Mouse (Mus musculus) gonadal fat pad, adult 2 months (tissue): ENCODE measurements around the gene Nup107. TPM values are rescaled to one million over a fixed set of nuclear protein-coding genes. Genes with fewer than 3 reads are reported as not detected.

Experiments
- DNase-seq: peaks from one replicate; pipeline ENCODE4 v3.0.0-alpha.2; 2012; ENCODE audit warnings: low read depth
- polyA plus RNA-seq: library from polyadenylated mRNA; depleted of rRNA; stranded (reverse); fragments of >200 nt; gene quantifications from 2 replicates; pipeline ENCODE4 v1.2.3, GENCODE M21; 2012

The Nup107 gene
- polyA plus RNA-seq, 1 experiment: 7.7 TPM

DNA sequence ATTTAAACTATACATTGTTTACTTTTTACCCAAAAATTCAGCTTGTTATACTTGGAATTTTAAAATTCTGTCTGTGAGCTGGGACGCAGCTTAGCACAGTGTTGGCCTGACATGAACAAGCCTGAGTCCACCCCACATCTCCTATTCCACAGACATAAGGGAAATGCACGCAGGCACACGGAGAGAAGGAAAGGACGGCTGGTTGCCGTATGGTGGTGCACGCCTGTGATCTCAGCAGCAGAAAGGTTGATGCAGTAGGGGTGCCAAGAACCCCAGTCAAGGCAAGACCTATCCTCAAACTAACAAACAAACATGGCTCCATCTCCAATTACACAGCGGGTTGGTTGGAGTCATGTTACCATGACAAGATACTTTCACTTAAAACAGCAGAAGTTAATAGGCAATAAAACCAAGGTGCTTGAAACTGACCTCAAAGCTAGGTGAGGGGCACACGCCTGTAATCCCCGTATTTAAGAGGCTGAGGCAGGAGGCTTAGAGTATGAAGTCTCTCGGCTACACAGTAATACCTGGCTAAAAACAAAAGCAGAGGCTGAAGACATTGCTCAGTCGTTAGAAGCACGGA, 14.1 kb downstream of the Nup107 start:
- DNase-seq: no peak

DNA sequence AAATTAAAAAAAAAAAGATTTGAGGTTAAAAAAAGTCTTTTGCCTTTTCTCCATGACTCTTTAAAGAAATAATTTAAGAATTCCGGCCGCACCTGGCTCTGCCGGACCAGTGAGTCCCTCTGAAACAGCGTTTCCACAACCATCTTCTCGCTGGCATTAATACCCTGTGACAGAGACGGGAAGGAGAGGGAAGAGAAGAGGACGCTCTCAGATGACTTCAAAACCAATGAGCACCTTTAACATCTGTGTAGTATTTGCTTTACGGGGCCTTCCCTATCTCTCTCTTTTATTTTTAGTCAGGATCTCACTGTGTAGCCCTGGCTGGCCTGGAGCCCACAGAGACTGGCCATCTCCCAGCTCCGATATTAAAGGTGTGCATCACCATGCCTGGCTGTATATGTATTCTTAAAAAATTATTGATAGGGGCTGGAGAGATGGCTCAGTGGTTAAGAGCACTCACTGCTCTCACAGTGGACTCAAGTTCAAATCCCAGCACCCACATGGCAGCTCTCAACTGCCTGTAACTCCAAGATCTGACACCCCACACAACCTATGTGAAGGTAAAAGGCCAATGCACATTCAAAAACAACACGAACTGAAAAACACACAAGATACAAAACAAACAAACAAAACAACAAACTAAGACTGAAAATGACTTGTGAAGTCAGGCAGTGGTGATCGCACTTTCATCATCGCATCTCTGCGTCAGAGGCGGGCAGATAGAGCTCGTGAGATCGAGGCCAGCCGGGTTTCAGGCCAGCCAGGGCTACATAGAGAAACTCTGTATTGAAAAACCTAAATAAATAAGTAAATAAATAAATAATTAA, 14.8 kb downstream of the Nup107 start:
- DNase-seq: no peak

DNA sequence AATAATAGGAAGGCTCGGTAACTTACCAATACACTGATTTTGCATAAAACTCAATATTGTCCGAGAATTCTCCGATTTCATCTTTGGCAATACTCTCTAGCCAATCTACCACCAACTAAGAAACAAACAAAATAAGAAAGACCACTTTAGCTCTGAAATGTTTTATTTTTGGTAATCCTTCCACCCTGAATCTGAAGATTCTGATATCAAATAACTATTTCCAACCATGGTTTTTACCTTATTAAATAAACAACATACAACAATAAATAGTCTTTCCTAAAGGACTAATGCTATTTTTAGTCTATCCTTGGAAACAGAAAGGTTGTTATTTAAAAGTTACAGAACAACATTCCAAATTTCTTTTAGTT, 15.4 kb downstream of the Nup107 start:
- no peak for DNase-seq

DNA sequence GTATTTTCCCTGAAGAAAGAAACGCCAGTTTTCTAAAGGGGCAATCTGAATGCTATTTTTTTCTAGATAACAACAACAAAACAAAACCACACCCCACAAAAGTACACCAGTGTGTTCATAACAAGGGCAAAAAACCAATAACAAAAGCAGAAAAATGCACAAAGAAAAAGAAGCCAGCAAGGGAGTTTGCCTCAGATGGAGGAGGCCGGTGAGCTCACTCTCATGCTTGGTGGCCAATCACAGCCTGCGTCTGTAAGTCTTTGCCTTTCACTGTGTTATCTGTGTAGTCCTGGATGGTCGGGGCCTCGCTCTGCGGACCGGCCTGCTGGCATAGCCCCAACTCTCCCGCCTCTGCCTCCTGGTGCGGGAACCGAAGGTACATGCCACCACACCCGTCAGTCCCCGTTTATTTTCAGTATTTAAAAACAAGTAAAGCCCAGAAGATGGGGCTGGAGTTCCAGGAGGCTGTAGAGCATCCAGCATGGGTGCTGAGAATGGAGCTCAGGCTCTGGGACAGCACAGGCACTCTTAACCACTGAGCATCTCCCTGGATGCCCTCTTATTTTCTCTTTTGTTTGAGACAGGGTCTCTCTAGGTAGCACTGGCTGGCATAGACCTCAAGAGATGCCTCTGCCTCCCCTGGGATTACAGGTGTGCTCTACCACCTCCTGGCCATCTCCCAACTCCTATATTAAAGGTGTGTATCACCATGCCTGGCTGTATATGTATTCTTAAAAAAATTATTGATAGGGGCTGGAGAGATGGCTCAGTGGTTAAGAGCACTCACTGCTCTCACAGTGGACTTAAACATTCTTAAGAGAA, 16.0 kb downstream of the Nup107 start:
- DNase-seq: no peak

DNA sequence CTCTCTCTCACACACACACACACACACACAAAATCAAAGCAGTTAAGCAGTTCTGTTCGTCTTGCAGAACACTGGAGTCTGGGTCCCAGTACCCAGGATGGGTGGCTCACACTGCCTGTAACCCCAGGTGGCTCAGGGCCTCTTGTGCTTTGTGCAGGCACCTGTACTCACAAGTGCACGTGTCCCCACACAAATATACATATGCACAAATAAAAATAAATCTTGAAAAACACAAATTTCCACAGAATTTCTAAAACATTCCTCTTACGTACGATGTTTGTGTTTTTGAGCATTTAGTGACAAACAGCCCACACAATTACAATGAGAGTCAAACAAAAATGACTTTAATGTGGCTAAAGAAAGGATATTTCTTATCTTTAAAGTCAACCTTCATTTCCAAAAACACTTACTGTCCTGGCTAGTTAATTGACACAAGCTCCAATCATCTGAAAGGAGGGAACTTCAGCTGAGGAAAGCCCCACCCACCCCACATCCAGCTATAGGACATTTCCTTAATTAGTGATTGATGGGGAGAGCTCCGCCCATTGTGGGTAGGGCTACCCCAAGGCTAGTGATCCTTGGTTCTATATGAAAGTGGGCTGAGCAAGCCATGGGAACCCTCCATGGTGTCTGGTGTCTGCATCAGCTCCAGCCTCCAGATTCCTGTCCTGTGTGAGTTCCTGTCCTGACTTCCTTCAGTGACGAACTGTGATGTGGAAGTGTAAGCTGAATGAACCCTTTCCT, 16.9 kb downstream of the Nup107 start:
- no peak for DNase-seq

DNA sequence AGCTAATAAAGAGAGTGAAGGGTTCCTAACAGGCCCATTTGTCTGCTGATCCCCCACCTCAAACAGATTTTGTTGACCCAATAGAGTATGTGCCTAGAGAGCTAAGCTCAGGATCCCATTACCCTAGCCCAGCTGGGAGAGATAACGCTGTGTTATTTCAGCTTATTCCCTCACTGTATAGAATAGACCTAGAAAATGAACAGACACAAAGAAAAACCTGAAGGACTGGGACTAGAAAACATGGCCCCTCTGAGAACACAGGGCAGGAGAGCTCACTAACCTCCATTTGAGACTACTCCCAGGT, 17.7 kb downstream of the Nup107 start:
- no peak for DNase-seq

DNA sequence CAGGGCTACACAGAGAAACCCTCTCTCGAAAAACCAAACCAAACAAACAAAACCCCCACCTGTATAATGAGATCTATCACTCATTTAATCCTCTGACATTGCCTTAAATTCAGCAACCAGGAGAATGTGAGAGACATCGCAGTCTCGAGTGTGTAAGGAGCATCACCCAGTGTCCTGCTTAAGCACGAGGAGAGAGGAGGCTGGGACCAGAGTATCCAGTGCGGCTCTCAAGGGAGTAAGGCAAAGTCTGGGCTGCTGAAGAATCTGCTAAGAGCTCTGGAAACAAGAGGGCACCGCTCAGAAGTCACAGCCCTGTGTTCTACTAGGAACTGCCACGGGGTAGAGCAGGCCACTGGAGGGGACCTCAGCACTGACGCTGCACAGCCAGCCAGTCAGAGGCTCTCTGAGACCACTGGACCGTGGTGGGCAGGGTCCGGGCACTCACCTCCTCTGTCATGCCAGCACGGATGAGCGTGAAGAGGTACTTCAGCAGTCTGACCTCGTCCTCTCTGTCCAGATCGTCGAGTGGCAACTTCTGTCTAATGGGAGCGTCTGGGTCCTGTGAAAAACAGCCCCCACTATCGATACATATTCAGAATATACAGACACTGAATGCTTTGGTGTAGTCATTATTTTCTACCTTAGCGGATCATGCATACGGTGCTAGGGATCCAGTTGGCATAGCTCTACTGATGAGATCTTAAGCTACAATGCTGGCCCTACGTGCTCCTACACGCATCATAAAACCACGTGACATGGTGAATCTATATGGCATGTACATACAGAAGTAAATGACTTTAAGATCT, 18.3 kb downstream of the Nup107 start:
- DNase-seq: no peak

DNA sequence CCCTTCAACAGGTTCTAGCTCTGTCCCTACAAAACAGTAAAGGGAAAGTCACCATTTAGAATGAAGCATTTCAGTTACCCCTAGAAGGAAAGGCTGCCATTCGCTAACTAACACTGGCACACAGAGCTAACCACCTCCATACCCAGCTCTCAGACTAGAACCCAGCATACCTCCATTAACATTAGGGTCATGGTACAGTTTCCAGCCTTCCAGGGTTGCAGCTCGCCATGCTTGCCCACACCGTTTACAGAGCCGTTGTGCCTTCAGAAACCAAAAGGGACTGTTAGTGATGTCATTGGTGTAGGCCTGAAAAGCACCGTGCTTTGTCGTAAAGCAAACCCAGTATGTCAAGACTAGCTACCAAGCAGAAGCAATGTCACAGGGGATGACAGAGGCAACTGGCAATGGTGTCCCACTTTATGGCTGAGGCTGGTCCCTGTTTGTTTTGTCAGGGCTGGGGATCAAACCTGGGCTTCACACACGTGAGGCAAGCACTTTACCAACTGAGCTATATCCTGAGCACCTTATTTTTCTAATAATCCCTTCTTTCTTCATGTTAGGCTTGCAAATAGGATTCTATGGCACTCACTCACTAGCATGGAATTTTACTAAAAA, 19.3 kb downstream of the Nup107 start:
- DNase-seq: no peak

DNA sequence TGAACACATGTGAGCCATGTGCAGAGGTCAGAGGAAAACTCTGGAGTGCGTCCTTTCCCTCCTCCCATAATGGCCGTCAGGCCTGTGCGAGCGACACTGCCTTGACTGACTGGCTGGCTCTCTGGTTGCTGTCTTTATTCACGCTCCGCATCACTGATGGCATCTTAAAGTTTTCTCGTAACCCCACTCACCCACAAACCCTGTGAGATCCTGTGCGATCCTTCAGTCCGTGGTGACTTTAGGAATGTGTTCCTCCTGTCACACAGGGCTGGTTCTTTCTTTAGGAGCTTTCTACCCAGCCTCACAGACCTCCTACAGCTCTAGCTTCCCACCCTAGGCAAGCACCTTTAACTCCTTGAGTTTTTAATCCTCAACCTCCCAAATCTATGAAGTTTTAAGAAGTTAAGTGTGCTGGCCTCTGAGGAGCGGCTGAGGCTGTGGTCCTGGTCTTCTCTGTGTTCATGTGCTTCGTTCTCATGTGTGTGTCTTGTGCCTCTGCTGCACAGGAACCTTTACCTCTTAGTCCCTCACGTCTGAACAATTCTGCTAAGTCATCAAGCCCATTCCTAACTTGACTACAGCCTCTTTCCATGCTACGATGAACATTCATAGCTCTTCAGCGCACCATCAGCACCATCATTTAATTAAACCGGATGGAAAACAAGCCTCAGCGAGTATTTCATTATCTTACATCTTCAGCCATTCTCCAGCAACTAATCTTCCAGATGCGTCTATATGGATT, 20.0 kb downstream of the Nup107 start:
- no peak for DNase-seq

DNA sequence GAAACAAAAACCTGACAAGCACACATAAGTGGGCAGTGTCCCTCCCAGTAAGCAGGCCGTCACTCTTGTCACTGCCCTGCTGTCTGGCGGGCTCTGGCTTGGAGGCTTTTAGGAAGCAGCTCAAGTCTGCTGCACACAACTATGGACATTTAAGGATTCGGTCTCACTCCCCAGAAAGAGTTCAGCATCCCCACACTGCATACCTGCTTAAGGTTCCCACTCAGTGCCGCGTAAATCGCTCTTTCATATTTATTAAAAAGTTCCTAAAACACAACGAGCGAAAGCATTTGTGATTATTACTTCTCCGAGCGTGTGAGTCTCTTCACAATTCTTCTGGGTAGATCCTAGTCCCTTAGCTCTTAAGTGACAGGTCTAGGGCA, 21.4 kb downstream of the Nup107 start:
- no peak for DNase-seq

DNA sequence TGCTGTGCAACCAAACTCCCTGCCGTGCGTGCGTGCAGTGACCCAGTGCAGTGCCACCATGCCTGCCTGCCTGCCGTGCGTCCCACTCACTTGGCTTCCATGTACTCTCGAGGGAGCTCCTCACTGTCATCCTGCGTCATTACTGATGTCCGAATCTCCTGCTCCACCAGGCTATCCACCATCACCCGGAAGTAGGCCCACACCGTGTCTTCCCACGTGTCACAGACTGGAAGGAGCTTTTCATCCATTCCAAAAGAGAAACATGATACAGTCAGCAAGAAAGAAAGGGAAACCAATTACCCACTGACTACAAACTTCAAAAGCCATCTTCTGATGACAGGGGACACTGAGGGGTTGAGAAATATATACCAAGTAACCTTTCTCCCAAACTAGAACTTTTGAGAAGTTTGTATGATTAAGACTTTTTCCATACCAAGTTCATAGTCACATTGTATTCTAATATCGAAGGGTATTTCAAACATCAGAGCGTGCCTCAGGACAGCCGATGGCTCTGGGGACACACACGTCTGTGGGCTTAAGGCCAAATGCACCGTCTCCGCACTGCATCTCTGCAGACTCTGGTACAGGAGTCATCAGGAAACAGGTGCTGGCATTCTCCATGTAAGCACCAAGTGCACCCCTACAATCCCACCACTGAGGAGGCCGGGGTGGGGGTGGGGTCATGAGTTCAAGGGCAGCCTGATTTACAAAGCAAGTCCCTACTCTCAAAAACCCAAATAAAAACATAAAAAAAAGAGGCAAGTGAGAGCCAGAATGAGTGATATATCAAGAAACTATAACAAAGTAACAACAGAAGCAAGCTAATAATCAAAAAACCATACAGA, 22.0 kb downstream of the Nup107 start:
- DNase-seq: no peak

DNA sequence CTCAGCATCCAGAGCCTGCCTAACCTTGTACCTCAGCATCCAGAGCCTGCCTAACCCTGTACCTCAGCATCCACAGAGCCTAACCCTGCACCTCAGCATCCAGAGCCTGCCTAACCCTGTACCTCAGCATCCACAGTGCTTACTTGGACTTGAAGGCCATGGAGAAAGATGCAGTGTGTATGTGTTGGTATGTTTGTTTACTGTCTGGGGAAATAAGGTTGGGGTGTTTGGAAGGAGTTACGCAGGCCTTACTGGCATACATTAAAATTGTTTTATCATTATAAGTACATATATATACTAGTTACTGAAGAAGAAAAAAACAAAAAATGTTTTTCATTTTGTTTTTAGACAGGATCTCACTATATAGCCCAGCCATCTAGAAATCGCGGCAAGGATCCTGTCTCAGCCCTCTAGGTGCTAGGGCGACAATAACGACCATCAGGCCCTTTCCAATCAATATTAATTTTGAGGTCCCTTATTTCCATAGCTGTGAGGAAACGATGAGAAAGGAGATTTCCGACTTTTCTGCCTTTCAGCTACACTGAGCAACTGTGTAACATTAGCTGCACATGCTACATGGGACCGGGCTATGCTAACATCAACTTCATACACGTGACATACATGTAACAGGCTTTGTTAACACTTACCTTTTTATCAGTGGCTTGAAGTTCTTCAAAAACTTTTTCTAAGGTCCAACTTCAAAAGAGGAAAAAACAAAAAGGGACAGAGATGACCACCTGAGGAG, 22.8 kb downstream of the Nup107 start:
- no peak for DNase-seq

DNA sequence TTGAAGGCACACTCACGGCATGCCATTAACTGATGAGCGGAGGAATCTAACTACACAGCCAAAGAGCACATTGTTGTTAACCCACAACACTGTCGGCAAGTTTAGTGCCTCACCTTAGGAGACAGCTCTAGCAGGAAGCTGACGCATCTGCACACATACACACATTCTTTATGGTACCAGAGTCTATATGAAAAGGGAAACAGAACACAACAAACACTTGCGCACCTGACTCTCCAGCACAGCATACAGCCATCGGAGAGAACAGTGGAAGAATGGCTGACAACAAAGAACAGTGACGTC, 24.4 kb downstream of the Nup107 start:
- DNase-seq: no peak

DNA sequence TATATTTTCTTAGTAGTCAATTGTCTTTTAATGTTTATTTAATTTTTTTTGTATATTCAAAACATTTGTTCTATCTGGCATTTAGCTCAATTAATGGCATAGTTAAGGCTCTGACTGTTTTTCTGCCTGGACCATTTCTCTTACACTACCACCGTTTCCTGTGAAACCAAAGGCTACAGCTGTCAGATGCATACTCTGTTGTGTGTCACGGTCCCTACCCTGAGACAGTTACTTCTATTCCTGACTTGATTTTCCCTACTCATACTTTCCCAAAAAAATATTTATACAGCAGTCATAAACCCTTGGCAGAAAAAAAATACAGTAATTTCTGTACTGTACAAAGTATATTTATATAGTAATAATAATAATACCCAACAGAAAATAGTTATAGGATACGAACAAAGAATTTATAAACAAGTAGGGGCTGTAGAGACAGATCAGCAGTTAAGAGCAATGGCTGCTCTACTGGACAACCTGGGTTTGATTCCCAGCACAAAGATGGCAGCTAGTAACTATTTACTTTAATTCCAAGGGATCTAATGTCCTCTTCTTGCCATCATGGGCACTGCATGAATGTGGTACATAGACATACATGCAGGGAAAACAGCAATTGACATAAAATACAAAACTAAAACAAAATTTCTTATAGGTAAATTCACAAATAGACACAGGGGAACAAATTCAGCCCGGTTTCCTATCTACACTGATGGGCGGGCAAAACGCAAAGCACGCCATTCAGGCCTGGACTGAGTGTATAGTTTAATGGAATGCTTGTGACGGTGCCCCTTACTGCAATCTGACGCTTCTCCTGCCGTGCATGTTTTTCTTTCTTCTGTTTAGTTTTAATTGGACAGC, 25.0 kb downstream of the Nup107 start:
- DNase-seq: no peak

DNA sequence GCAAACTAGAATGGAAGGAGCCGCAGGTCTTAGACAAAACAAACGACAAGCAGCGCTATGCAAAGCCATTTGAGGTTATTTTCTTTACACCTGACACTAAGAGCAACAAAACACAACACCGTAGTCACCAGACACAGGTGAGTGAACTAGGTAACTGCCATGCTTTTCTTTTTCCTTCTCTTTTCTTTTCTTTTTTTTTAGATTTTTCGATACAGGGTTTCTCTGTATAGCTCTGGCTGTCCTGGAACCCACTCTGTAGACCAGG, 25.7 kb downstream of the Nup107 start:
- no peak for DNase-seq

DNA sequence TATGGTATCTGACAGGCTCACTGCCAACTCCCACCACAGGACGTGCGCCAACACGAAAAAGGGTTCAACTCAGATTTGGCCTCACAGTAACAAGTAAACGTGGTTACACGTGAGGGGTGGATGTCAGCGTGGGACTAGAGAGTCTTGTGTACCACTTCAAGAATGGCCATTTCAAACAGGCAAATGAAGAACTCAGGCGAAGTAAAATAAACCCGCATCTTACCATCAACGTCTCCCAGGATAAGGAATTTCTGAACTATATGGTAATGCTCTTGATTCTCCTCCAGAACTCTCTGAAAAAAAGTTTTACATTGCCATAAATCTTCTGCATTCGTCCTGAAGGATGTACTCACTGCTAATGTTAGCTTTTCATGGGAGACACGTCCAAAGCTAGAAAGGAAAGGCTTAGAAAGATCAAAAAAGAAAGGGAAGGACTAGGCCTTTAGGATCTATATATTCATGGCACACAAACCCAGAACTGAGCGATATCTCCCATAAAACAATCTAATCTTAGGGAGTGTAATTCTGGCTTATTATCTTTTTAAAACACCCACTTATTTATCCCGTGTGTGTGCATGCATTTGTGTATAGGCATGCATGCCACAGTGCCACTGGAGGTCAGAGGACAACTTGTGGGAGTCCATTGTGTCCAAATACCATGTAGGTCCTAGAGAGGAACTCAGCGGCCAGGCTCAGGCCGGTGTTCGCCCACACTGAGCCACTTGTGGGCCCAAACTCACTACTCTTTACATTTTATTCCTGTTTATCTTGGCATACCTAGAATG, 26.2 kb downstream of the Nup107 start:
- no peak for DNase-seq

DNA sequence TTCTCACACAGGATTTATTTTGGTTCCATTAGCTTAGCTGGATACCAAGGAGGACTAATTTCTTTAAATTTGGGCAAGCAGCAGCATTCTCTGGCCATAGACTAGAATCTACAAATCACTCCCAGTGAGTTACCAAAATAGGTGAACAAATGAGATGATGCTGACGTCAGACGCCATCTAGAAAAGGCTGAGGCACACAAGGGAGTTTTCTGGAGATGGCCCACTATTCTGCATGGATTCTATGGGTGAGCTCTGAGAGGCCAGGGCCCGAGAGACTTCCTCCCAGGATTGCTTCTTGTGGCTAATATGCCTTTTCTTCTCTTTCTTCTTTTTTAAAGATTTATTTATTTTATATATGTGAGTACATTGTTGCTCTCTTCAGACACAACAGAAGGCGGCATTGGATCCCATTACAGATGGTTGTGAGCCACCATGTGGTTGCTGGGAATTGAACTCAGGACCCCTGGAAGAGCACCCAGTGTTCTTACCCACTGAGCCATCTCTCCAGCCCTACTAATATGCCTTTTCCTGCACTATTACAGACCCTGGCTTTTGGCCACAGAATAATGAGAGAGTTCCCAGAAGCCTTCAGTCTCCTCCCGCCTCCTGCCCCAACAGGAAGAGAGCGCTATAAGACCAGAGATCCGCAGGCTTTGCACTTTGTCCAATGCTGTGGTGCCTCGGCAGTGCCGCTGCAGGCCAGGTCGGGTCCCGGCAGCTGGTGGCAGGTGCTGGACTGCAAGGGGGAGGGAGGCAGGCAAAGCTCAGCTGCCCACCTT, 27.2 kb downstream of the Nup107 start:
- no peak for DNase-seq
